Mouse (Mus musculus) megakaryocyte-erythroid progenitor cell, adult 5-6 weeks (primary cell): ENCODE data around the gene Tmem199. TPM values are rescaled to one million over a fixed set of nuclear protein-coding genes. Genes with fewer than 3 reads are reported as not detected.

Experiments
- ATAC-seq: replicated peaks from 2 replicates; pipeline ENCODE4 v1.8.0; 2016; ENCODE audit warnings: mild to moderate bottlenecking, inconsistent platforms; ENCODE audit not compliant: severe bottlenecking, poor library complexity, low FRiP score, low TSS enrichment
- total RNA-seq, 2 experiments: library from RNA; stranded (forward) in 1 of 2; stranded (reverse) in 1 of 2; fragments of 200-1000, 215-1000 nt in 1 of 2; fragments of >200 nt in 1 of 2; fragmentation: Nextera tagmentation in 1 of 2; gene quantifications; 2 replicates each; pipeline ENCODE4 v1.2.3; 2014 to 2017

Gene Tmem199
- total RNA-seq, 2 experiments from 2014 or later: 34.8 to 39.0 TPM

DNA sequence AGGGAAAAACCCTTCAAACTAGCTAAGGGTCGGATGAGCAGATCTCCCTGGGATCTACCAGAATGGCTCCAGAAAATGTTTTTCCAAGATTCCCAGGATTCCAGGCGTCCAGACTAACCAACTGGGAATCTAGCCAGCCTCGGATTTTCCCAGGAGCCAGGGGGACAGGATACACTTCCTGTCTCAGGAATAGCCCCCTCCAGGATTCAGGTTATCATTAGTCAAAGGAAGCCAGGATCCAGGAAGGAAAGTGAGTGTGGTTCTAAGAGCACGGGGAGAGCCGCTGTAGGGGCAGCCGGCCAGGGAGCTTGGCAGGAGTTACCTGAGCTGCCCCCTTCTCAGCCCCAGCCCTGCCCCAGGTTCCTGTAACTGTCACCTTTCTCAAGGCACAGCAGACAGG, 19.1 kb upstream of the Tmem199 start:
- ATAC-seq: no peak

DNA sequence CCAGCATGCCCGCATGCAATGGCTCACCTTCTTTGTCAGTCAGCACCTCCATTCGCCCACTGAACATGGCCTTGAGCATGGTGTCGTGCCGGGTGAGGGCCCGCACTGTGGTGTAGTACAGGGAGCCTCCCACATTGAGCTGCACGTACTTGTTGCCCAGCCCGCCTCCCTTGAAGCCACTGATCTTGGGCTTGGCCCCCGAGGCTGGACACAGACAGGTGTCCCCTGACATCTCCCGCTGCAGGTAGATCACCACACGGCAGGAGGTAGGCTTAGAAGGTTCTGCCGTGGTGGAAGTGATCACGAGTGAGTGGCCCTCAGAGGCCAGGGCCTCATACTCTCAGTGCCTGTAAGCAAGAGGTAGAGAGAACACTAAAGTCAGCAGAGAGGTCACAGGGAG, 18.0 kb upstream of the Tmem199 start:
- no peak for ATAC-seq

DNA sequence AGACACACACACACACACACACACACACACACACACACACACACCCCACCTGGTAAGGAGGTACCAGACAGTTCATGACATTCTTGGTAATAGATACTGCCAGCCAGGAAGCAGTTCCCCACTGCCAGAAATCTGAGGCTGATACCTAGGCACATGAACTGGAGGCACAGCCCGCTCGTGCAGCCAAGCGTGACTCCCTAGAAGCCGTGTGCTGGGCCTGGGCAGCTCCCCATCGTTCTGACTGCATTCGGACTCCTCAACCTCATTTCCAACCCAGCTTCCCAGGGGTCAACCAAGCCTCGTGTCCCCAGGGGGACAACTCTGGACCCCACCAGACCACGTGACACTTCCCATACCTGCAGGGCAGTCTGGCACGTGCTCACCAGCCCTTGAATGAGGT, 16.7 kb upstream of the Tmem199 start:
- ATAC-seq: no peak

DNA sequence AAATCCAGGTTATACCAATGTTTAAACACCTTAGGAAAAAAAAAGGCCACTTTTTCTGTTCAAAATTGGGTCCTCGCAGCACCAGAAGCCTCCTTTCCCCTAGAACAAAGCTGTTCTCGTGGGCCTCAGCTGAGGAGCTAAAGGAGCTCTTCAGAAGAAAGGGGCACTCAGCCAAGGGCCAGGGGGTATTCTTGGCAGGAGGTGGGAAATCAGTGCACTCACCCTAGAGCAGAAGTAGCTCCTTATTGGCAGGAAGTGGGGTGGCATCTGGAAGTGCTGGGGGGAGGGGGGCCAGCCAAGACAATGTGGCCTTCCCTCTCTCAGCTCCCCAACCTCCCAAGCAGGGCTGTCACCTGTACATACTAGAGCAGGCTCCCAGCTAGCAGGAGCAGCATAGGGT, 12.9 kb upstream of the Tmem199 start:
- ATAC-seq: no peak

DNA sequence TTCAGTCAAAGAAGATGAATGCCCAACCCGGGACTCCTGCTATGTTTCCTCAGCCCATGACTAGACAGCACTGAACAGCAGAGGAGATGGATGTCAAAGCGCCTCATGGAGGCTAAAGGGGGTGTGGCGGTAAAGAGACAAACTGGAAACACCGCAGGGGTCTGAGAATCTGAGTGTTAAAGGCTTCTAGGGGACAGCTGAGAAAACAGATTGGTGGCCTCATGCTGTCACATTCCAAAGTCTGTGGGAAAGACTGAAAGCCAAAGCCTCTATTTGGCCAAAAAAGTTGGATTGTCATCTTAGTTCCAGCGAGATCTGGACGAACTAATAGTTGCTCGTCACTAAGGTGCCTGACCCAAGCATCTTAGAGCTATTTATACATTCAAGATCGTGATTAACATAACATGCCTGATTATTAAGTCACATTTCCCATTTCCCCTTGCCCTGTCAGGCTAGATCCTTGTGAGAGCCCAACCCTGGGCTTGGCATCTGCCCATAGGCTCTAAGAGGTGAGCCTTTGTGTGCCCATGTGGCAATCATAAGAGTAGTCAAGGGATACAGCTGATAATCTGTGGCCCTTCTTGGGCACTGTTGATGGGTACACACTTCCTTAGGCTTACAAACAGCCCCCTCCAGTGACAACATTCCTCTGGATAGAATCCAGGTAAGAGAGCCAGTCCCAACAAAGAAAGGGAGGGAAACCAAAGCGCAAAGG, 11.4 kb upstream of the Tmem199 start:
- ATAC-seq: no peak

DNA sequence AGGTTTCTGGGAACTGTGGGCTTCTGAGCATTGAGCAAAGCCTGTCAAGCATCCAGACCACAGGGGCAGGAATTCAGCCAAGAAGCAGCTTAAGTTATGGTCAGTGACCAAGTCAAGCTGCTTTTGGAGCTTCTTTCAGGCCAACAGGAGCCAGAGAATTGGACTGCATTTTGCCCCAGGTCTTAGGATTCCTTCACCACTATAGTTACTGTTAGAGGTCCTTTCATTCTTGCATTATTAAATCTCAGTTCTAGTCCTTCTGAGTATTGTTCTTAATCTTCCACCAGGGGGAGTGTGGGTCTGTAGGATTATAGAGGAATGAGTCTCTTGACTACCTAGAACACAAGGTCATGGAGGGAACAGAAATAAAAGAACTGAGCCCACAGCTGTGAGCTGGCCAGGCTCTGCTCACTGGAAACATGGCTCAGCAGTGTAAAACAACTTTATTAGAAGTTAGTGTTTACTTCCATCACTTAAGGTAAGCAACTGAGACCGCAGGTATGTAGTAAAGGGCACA, 10.6 kb upstream of the Tmem199 start:
- peak; percentile 36; the same call in 1 of the 2 replicates for ATAC-seq

DNA sequence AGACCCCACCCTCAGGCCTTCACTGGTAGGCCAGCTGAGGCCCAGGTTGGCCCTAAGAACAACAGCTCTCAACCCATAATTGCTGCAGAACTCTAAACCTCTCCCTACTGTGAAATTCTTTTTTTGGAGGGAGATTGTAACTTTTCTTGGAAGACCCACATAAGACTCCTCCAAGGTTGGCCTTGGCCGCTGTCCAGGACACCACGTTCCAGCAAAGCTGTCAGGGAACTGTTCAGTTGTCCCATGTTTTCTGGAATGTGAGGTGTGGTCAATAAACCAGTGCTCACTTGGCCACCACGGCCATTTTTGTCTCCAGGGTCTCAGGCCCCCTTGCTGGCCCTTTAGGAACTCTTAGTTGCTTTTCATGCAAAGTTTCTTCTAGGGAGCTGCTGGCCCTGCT, 9.9 kb upstream of the Tmem199 start:
- no peak for ATAC-seq

DNA sequence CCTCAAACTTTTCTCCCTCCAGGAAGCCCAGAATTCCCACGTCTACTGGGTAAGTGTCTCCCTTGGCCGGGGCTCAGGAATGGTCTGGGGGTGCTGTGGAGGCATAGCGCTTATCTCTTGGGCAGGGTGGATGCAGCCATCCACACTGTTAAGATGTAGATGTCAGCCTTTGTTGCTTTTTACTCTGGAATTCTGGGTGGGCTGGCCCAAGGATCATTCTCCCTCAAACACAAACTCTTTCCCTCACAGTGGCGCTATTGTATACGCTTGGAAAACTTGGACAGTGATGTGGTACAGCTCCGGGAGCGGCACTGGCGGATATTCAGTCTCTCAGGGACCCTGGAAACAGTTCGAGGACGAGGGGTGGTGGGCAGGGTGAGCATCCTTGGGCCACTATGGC, 7.0 kb upstream of the Tmem199 start:
- ATAC-seq: no peak

DNA sequence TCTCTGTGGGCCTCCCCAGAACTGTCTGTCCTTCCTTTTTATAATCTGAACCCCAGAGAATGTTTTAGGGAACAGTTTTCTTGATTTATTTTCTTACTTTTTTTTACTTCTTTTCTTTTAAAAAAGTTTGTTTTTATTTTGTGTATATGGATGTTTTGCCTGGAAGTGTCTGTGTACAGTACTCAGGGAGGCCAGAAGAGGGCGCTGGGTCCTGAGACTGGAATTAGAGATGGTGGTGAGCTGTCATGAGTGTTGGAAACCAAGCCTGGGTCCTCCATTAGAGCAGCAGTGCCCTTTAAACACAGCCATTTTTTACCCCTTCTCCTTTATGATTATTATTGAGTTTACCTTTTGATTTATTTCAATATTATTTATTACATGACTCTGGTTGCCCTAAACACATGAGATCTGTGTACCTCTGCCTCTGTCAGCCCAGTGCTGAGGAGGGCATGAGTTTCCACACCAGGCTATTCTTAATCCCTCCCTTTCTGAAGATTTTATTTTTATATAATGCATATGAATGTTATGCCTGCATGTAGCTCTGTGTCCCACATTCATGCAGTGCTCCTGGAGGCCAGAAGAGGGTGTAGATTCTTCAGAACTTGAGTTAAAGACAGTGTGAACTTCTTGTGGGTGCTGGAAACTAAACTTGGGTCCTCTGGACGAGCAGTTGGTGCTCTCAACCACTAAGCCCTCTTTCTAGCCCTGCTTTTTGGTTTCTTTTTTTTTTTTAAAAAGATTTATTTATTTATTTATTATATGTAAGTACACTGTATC, 3.8 kb upstream of the Tmem199 start:
- ATAC-seq: no peak

DNA sequence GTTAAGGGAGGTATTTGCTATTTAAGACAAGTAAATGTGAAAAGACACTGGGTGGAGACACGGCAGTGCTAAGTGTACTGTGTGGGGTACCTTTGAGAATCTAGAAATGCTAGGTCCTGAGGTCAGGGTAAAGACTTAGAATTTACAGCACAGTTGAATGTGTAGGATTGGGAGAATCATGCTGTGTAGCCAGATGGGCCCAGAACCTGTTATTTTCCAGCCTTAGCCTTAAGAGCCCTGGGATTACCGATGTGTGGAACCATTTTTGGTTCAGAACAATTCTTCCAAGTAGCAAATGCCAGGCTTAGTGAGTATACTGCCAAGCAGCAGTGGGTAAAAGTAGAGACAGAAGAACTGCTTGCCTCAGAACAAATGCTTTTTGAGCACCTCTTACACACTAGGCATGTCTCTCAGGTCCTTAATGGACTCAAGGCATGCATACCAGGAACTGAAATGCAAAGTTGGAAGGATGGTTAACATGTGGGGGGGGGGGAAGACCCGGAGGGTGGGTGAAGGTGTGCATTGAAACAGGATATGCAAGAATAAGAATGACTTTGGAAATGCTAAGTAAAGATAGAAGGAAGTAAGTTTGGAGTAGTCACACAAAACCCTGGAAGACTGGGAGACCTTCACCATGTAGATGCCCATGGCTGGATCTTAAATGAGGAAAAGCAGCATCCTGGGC, 1.3 kb upstream of the Tmem199 start:
- no peak for ATAC-seq

DNA sequence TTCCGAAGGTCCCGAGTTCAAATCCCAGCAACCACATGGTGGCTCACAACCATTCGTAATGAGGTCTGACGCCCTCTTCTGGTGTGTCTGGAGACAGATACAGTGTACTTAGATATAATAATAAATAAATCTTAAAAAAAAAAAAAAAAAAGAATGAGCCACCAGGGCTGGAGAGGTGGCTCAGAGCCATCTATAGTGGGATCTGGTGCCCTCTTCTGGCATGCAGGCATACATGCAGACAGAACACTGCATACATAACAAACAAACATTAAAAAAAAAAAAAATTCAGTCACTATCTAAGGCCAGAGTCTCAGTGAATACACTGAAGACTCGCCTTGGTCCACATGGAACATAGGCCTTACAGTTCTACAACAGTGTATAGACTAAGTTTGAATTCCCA, 2.8 kb downstream of the Tmem199 start:
- peak; percentile 63 for ATAC-seq

DNA sequence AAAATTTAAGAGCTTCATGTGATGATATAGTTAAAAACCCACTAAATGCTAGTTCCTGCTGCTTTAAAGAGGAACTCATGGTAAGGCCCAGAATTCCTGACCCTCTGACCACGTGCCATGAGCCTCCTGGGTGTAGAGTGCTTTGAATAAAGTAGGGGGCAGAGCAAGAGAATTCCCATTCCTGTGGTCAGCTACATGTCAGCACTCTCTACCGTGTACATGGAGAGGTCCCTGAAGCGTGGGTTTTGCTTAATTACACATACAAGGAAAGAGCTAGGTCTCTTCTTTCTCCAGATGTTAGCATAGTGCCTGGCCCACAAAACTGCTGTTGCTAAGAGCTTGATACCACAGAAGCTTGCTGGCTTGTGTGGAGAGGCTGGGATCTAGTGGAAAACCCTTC, 6.5 kb downstream of the Tmem199 start:
- ATAC-seq: no peak

DNA sequence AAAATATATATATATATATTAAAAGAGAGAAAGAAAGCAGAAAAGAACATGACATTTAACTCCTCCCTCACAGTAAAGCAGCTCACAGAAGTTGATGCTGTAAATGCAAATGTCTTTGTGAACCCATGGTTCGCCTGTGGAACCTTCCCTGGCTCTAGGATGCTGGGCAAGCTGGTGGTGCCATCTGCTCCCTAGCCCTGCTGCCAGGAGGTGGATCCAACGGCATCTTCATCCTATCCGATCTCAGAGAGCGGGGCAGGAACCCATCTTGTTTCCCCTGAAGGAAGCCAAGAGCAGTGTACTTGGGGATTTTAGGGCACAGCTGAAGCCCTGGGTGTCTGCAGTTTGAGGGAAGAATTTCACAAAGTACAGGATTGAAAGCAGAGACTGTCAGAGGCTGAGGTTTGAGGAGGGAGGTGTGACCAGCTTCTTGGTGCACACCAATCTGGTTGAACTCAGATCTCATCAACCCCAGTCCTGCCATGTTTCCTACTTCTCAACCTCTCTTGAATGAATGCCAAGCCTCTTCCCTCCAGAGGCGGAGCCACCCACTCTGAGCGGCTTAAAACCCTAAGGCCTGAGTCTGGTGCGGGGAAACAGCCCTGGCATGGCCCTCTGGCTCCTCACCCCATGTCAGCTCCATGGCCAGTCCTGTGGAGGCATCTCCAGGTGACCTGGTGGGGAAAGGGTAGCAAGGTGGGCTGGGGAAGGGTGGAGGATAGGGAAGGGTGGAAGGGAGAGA, 8.9 kb downstream of the Tmem199 start, which contains the start of gene Sebox:
TSS of gene Sebox (plus strand) at position 539 of the 742 bp plus-strand sequence.
- ATAC-seq: no peak

DNA sequence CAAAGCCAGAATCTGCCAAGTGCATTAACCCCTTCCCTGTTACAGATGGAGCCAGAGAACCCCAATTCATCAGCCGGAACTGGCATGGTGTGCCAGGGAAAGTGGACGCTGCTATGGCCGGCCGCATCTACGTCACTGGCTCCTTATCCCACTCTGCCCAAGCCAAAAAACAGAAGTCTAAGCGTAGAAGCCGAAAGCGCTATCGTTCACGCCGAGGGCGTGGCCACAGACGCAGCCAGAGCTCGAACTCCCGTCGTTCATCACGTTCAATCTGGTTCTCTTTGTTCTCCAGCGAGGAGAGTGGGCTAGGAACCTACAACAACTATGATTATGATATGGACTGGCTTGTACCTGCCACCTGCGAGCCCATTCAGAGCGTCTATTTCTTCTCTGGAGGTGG, 10.4 kb downstream of the Tmem199 start:
- ATAC-seq: no peak

DNA sequence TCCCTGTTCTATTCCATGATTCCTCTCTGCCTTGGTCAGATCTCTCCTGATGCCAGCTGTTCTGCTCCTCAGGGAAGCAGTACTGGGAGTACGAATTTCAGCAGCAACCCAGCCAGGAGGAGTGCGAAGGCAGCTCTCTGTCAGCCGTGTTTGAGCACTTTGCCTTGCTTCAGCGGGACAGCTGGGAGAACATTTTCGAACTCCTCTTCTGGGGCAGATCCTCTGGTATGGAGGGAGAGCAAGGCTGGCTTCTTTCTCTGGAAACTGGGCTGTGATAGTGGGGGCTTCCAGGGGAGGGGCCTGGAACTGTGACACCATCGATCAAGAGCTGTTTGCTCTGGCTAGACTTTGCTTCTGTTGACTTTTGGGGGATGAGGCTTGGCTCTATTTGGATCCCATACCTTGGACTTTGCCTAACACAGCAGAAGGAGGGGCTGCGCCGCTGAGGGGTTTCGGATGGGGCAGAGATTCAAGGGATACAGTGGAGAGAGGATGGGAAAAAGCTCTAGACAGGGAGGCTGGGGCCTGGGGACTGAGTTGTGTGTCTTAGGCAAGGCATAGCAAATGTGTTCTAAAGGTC, 11.3 kb downstream of the Tmem199 start:
- no peak for ATAC-seq

DNA sequence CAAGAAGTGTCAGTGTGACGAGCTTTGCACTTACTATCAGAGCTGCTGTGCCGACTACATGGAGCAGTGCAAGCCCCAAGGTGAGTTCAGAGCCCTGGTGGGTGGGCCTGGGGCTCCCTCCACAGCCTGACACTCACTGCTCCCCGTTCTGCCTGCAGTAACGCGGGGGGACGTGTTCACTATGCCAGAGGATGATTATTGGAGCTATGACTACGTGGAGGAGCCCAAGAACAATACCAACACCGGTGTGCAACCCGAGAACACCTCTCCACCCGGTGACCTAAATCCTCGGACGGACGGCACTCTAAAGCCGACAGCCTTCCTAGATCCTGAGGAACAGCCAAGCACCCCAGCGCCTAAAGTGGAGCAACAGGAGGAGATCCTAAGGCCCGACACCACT, 12.4 kb downstream of the Tmem199 start:
- no peak for ATAC-seq

DNA sequence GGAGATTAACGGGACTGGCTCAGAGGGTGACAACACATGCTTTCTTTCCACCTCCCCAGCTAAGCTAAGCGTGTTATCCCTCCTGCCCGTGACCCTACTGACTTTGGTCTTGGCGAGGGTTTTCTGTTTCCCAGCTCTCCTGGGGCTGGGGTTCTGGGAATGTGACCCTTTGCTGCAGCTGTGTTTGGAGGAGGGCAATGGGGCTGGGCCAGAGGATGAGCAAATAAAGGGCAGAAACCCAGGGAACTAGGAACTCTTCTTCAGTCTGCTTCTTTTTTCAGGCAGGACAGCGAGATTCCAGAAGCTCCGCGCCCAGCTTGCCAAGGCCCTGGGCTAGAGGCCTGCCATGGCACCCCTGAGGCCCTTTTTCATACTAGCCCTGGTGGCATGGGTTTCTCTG, 13.0 kb downstream of the Tmem199 start, which contains the start of gene Vtn:
TSS of gene Vtn (plus strand) at position 88 of the 400 bp plus-strand sequence.
- ATAC-seq: no peak

DNA sequence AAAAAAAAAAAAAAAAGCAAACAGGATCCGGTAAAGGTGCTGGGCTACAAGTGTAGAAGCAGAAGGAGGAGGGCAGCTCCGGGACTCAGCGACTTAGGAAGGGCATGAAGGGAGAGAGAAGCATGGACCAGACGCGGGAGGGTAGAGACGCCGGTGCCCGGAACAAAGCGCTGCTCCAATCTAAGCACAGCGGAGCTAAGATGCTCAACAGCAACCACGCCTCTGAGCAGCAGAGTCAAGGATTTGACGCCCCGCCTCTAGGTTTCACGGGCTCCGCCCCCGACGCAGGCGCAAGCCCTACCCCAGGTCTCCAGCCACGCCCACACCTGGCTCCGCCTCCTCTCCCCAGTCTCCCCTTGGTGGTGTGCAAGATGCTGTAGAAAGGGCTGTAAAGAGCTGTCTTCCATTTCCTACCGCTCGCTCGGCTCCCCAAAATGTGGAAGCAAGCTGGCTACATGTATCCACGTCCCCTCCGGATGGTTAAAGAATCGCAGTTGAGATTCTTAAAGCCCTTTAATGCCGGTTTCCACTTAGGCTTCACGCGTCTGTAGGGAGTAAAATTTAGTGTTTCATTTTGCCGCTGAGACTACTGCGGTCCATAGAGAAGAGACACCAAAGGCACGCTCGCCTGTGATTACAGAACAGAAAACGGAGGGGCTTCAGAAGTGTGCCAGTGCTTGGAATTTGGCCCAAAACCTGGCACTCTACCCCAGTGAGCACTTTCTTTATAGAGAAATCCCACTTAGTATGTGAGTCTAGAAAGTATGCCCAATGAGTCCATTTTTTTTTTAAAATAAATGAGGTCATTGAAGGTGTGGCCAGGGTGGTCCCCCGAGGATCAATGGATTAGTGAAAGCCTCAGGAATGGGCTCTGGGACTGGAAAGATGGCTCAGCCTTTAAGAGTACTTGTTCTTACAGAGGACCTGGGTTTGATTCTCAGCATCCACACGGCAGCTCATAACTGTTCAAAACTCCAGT, 14.1 kb downstream of the Tmem199 start, which contains the start of gene Sarm1:
TSS of gene Sarm1 (minus strand) at position 211 of the 979 bp plus-strand sequence.
- ATAC-seq: peak; percentile 97
